In the genomic region with DNA sequence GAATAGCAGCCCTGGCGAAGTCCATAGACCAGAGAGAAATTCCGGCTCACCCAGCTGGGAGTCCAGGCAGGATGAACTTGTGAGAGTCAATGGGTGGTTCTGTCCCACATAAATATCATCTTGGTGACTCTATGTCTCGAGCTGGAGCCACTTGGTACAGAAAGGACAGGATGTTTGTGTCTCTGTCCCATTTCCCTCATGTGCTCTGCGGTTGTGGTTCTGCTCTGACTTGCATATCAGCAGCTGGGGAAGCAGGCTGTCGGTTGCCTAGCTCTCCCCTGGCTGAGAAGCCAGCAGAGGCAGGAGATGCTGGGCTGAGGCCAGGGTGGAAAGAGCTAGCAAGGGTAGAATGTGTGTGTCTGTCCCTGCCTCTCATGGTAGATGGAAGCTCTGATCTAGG, we compare ENCODE assay signal across 12 mouse cellular contexts. TPM values are rescaled to one million over a fixed set of nuclear protein-coding genes. Genes with fewer than 3 reads are reported as not detected.
DNase-seq lines count a peak whose midpoint lies in the region; ATAC-seq and TF ChIP-seq lines count a peak whose summit lies in the region.
"Had no signal": no experiment of that assay in that cellular context is flagged by ENCODE, and none has a peak within 500 bp of the region (broad histone marks: within the 10 kb centered on the region; RNA-seq: fewer than 3 reads in every experiment).

A gene (minus strand): TSS at position 156 of the 400 bp plus-strand sequence.

- H3K4me3 ChIP-seq in liver, embryonic 13.5 days (replicated peaks), result no peak within 1 kb of the TSS
- H3K4me3 ChIP-seq in spleen, adult 2 months (ENCODE audit: extremely low read depth, insufficient read depth, insufficient read length), result no peak within 1 kb of the TSS; the same call in 1 of the 2 replicates
- no peak within 1 kb of the TSS for H3K4me3 ChIP-seq in hindbrain, embryonic 14.5 days (replicated peaks; ENCODE audit: low read length)

- 13% methylated on average over 5 of the region's 5 CpGs for WGBS in liver, embryonic 13.5 days (ENCODE audit: insufficient replicate concordance)
- 3% methylated on average over 5 of the region's 5 CpGs for WGBS in spleen, adult 2 months
- 67% methylated on average over 5 of the region's 5 CpGs for WGBS in hindbrain, embryonic 14.5 days

- H3K27ac ChIP-seq in liver, embryonic 13.5 days, result peak within 1 kb of the TSS; percentile 34; the same call in 1 of the 2 replicates
- H3K27ac ChIP-seq in spleen, adult 2 months (ENCODE audit: insufficient read depth, low read length), result peak within 1 kb of the TSS; percentile 82
- H3K27ac ChIP-seq in hindbrain, embryonic 14.5 days, result no peak within 1 kb of the TSS
- H3K27ac ChIP-seq: kidney, postnatal 0 days had no signal

- peak; percentile 2; the same call in 1 of the 2 replicates for TF ChIP-seq POLR2A in spleen, adult 2 months (IDR thresholded peaks at IDR 0.05; ENCODE audit: low read depth, low read length)

- intact Hi-C loops in heart, postnatal 14 days (cut with DNase I), result no loop called here

- H3K9me3 ChIP-seq in liver, embryonic 13.5 days (replicated peaks), result no peaks in the 10 kb centered on the region
- no peaks in the 10 kb centered on the region for H3K9me3 ChIP-seq in hindbrain, embryonic 14.5 days (ENCODE audit: control insufficient read depth, low read length)

- DNase-seq in heart, adult 18-20 months, result peak; percentile 47 to 81
- no peak for DNase-seq in heart, postnatal 14 days
- peak; percentile 47 for DNase-seq in MEL-GATA-1-ER (ENCODE audit: extremely low read depth, low read depth)
- DNase-seq in liver, embryonic 13.5 days, result no peak
- DNase-seq in spleen, adult 2 months (ENCODE audit: low read depth in 1 of 2, low spot score in 2 of 2), result peak; percentile 65 to 73
- DNase-seq in cerebellum, adult 9-10 months, result no peak
- DNase-seq in frontal cortex, adult 2 months (ENCODE audit: extremely low spot score in 1 of 2, low spot score in 1 of 2), result no peak
- DNase-seq in hindbrain, embryonic 14.5 days (ENCODE audit: low spot score), result no peak

- peaks cover 44% of the 10 kb centered on the region for H3K4me1 ChIP-seq in liver, embryonic 13.5 days (replicated peaks)
- H3K4me1 ChIP-seq in spleen, adult 2 months (ENCODE audit: control insufficient read depth, insufficient read depth, insufficient read length), result peaks cover 38% of the 10 kb centered on the region
- peaks cover 20% of the 10 kb centered on the region for H3K4me1 ChIP-seq in hindbrain, embryonic 14.5 days (replicated peaks; ENCODE audit: control insufficient read depth, insufficient read depth, low read length)

- TF ChIP-seq CTCF in spleen, adult 2 months (IDR thresholded peaks at IDR 0.05; ENCODE audit: extremely low read depth, insufficient read depth, insufficient read length, insufficient replicate concordance), result no peak

- no peak within 1 kb of the TSS for H3K4me2 ChIP-seq in liver, embryonic 13.5 days
- H3K4me2 ChIP-seq in hindbrain, embryonic 14.5 days (replicated peaks), result no peak within 1 kb of the TSS

- ATAC-seq in liver, embryonic 13.5 days (ENCODE audit: low read depth), result no peak
- ATAC-seq in hindbrain, embryonic 14.5 days (ENCODE audit: low FRiP score), result no peak

- no peak within 1 kb of the TSS for H3K9ac ChIP-seq in liver, embryonic 13.5 days
- H3K9ac ChIP-seq in hindbrain, embryonic 14.5 days, result no peak within 1 kb of the TSS

- H3K36me3 ChIP-seq in liver, embryonic 13.5 days, result no peaks in the 10 kb centered on the region
- no peaks in the 10 kb centered on the region for H3K36me3 ChIP-seq in spleen, adult 2 months (ENCODE audit: control insufficient read depth, insufficient read depth, low read length)
- no peaks in the 10 kb centered on the region for H3K36me3 ChIP-seq in hindbrain, embryonic 14.5 days (replicated peaks; ENCODE audit: control insufficient read depth, insufficient read depth)

- peaks cover 55% of the 10 kb centered on the region for H3K27me3 ChIP-seq in liver, embryonic 13.5 days
- H3K27me3 ChIP-seq in spleen, adult 2 months (ENCODE audit: control insufficient read depth, insufficient read depth, low read length), result peaks cover 6% of the 10 kb centered on the region
- H3K27me3 ChIP-seq in hindbrain, embryonic 14.5 days (ENCODE audit: control insufficient read depth, insufficient read depth, low read length), result peaks cover 20% of the 10 kb centered on the region

RNA-seq across cellular contexts. Expression of the gene that starts here (rescaled TPM):
- total RNA-seq in heart, adult 18-20 months (2021), result not detected
- total RNA-seq in heart, postnatal 14 days (2021), result not detected
- polyA plus RNA-seq in liver, embryonic 13.5 days (2015; fragmentation: Nextera tagmentation; extraction: Ambion mirVana), result 0.10 TPM in 1 of 2 replicates, not detected in the other
- 0.16 and 0.50 TPM in 2 replicates for polyA plus RNA-seq in spleen, adult 2 months (2012; rRNA removed)
- polyA plus RNA-seq in frontal cortex, adult 2 months (2012; rRNA removed), result not detected in 2 replicates
- not detected in 2 replicates for polyA plus RNA-seq in hindbrain, embryonic 14.5 days (2014; fragmentation: Nextera tagmentation; extraction: Ambion mirVana)
- total RNA-seq: ES-E14 had no signal
- polyA plus RNA-seq: cortical plate, adult 2 months; kidney, postnatal 0 days; neural tube, embryonic 11.5 days had no signal

Comparison
In these comparisons a context has a peak if more than half of its experiments do, and no peak if none do; other contexts are left out.
1. Peak in DNase-seq in heart, adult 18-20 months; RNA of the gene not detected or under 1 TPM.
2. Peak in DNase-seq and H3K27ac ChIP-seq in spleen, adult 2 months; RNA of the gene not detected or under 1 TPM.